Mouse (Mus musculus) heart, embryonic 13.5 days (tissue): Measurements from ENCODE around the gene Rnf212. TPM values are rescaled to one million over a fixed set of nuclear protein-coding genes. Genes with fewer than 3 reads are reported as not detected.
"Not testable (repeated sequence)": the region's sequence is repeated elsewhere in the genome, so short reads cannot be mapped to it uniquely, and the experiment has no call there.

Source experiments
- ATAC-seq: fragments of 200-750 bp; cut with Nextera tagmentation; 2 replicates; pipeline ENCODE4 v1.8.0; 2017; ENCODE audit warnings: moderate TSS enrichment; ENCODE audit not compliant: insufficient number of reproducible peaks, low FRiP score, low TSS enrichment; ENCODE audit errors: extremely low read depth
- H3K27ac ChIP-seq: fragments of 300-500 bp; sonication (generic); replicated peaks from 2 replicates; pipeline ENCODE4 v1.5.1; 2015; ENCODE audit warnings: moderate library complexity, mild to moderate bottlenecking, inconsistent platforms
- H3K27me3 ChIP-seq: fragments of 300-500 bp; sonication (generic); replicated peaks from 2 replicates; pipeline ENCODE4 v1.6.1; 2015; ENCODE audit warnings: mild to moderate bottlenecking, inconsistent platforms
- H3K36me3 ChIP-seq: fragments of 300-500 bp; sonication (generic); 2 replicates; pipeline ENCODE4 v1.6.1; 2015; ENCODE audit warnings: mild to moderate bottlenecking, inconsistent platforms
- H3K4me1 ChIP-seq: fragments of 300-500 bp; sonication (generic); 2 replicates; pipeline ENCODE4 v1.6.1; 2015; ENCODE audit warnings: inconsistent platforms
- H3K4me2 ChIP-seq: fragments of 300-500 bp; sonication (generic); 2 replicates; pipeline ENCODE4 v1.6.1; 2015; ENCODE audit warnings: inconsistent platforms, mild to moderate bottlenecking, moderate library complexity
- H3K4me3 ChIP-seq: fragments of 300-500 bp; sonication (generic); 2 replicates; pipeline ENCODE4 v1.5.1; 2015; ENCODE audit warnings: moderate library complexity, mild to moderate bottlenecking, inconsistent platforms
- H3K9ac ChIP-seq: fragments of 300-500 bp; sonication (generic); 2 replicates; pipeline ENCODE4 v1.6.1; 2015; ENCODE audit warnings: inconsistent platforms, mild to moderate bottlenecking, moderate library complexity
- H3K9me3 ChIP-seq: fragments of 300-500 bp; sonication (generic); 2 replicates; pipeline ENCODE4 v1.6.1; 2016; ENCODE audit warnings: inconsistent platforms
- WGBS: fragments of 180-500 bp; shearing (Covaris S2); methylation state at CpG from one replicate; pipeline ENCODE4 v1.1.7; 2015; ENCODE audit warnings: mixed read lengths; 5-methylcytosine and 5-hydroxymethylcytosine counted together
- polyA plus RNA-seq: library from polyadenylated mRNA; unstranded; fragments of >200 nt; fragmentation: Nextera tagmentation; extraction: Ambion mirVana; gene quantifications from 2 replicates; pipeline ENCODE4 v1.2.1, GENCODE M21; 2015

Gene Rnf212
- polyA plus RNA-seq: 0.29 and 0.34 TPM in 2 replicates

DNA sequence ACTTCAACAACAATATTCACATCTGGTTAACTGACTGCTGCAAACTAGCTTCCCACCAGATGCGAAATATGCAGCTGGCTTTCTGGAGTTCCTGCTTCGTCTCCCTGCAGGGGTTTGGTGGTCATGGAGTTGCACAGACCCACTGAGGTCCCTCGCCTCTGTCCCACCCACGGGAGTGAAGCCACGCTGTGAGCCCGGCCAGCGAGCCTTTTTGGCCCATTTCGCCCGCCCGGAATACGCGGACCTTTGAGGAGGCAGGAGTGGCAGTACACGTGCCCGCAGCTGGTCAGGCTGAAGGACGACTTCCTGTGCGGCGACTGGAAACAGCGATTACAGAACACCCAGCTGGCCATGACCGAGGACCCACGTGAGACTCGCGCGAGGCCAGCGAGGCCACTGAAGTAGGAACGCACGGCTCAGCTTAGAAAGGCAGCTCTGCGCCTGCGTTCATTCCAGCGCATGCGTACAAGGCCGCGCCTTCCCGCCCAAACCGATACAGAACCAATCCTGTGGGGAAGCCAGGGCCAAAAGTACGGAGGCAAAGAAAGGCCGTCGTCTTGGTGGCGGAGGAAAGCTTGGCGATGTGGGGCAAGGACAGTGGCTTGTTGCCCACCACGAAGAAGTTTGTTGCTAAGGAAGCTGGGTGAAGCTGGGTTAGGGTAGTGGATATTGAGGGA, at the start of gene Rnf212:
Gene Rnf212 (minus strand): TSS at position 353 of the 677 bp plus-strand sequence.
- H3K4me3 ChIP-seq: no peak within 1 kb of the TSS
- no peaks in the 10 kb centered on the region for H3K4me1 ChIP-seq
- no peaks in the 10 kb centered on the region for H3K36me3 ChIP-seq
- H3K9ac ChIP-seq: no peak within 1 kb of the TSS
- no peak within 1 kb of the TSS for H3K4me2 ChIP-seq
- H3K9me3 ChIP-seq: no peaks in the 10 kb centered on the region
- no peak within 1 kb of the TSS for H3K27ac ChIP-seq
- WGBS: 65% methylated on average over 40 of the region's 40 CpGs
- no peaks in the 10 kb centered on the region for H3K27me3 ChIP-seq
- ATAC-seq: no peak

GRCm38 (mm10) chr5:108823276-108823675, 48.5 kb upstream of the Rnf212 start:
- Histone ChIP-seq H3K9ac (no peak overlapping the region), H3K4me3 (no peak overlapping the region), H3K36me3 (no peaks in the 10 kb centered on the region), H3K4me2 (no peak overlapping the region), H3K9me3 (no peaks in the 10 kb centered on the region), H3K27ac (no peak overlapping the region), H3K27me3 (no peaks in the 10 kb centered on the region), H3K4me1 (no peaks in the 10 kb centered on the region)
- no peak for ATAC-seq
- WGBS: 55% methylated on average over 2 of the region's 2 CpGs

DNA sequence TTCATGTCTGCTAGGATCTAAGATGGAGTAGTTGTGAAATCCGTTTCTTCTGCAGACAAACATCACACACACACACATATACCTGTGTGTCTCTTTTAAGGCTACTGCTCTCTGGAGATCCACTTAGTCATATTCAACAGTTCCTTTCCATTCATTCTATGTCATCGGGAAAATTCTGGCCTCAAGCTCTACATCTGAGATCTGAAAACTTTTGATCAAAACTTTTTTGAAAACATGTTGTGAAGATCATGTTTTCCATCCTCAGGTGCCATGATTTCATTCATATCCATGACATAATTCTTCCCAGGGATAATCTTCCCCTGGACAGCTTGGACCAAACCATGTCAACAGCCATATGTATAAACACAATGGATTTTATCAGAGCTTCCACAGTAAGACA, 34.0 kb upstream of the Rnf212 start, which contains the start of gene Vmn2r8:
Gene Vmn2r8 (minus strand): TSS at position 101 of the 400 bp plus-strand sequence.
- H3K9ac ChIP-seq, H3K9me3 ChIP-seq, H3K36me3 ChIP-seq, H3K4me2 ChIP-seq, H3K4me3 ChIP-seq, ATAC-seq, H3K27ac ChIP-seq, H3K4me1 ChIP-seq, H3K27me3 ChIP-seq: not testable (repeated sequence)
- 61% methylated on average over 2 of the region's 2 CpGs for WGBS

GRCm38 (mm10) chr5:108803646-108804045, 28.9 kb upstream of the Rnf212 start:
- Histone ChIP-seq H3K27ac (no peak overlapping the region), H3K36me3 (no peaks in the 10 kb centered on the region), H3K4me1 (no peaks in the 10 kb centered on the region), H3K9ac (no peak overlapping the region), H3K9me3 (no peaks in the 10 kb centered on the region), H3K4me2 (no peak overlapping the region), H3K4me3 (no peak overlapping the region), H3K27me3 (no peaks in the 10 kb centered on the region)
- 43% methylated on average over 1 of the region's 1 CpGs for WGBS
- ATAC-seq: no peak

DNA sequence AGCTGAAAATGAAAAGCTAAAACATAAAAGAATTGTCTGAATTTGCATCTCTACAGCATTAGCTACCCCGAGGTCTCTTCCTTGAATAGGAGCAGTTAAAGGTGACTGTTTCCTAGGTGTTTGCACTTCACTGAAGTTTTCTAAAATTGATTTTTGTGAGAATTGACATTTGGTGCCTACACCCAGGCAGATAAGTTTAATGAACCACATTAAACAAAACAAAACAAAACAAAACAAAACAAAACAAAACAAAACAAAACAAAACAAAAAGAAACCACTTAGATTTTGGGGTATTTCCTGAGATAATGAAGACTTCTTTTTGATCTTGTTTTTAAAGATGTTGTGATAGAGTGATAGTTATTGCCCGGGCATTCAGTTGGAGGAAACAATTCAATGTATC, 20.5 kb upstream of the Rnf212 start, which contains the start of gene Tmed11:
Gene Tmed11 (minus strand): TSS at position 101 of the 400 bp plus-strand sequence.
- H3K4me2 ChIP-seq, ATAC-seq, H3K27ac ChIP-seq, H3K9ac ChIP-seq, H3K9me3 ChIP-seq, H3K4me1 ChIP-seq, H3K27me3 ChIP-seq, H3K4me3 ChIP-seq, H3K36me3 ChIP-seq: not testable (repeated sequence)
- 58% methylated on average over 2 of the region's 2 CpGs for WGBS

GRCm38 (mm10) chr5:108790385-108790784, 15.6 kb upstream of the Rnf212 start:
- not testable (repeated sequence) for H3K9ac ChIP-seq, ATAC-seq, H3K4me3 ChIP-seq, H3K27me3 ChIP-seq, H3K9me3 ChIP-seq, H3K36me3 ChIP-seq, H3K4me1 ChIP-seq, H3K4me2 ChIP-seq, H3K27ac ChIP-seq
- WGBS: 40% methylated on average over 1 of the region's 1 CpGs

- no peak for ATAC-seq
Measured at GRCm38 (mm10) chr5:108760002-108760401, 14.8 kb downstream of the Rnf212 start.

DNA sequence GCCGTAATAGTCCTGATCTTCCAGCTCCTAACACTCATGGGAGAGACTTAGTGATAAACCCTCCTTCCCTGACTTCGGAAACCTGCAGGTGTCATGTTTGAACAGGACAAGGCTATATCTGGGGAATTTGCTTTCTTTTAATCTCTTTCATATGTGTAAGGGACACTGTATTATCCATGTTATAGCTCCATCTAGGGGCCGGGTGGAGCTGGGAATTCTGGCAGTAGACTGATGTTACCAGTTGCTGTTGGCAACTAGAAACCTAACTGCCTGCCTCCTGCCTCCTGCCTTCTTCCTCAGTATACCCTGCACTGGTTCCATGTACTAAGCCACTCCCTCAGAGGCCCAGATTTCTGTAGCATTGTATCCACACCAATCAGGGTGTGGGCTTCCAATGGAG, 16.4 kb downstream of the Rnf212 start:
- WGBS: 44% methylated on average over 3 of the region's 3 CpGs
- H3K27ac ChIP-seq: no peak overlapping the region
- no peak overlapping the region for H3K9ac ChIP-seq
- no peaks in the 10 kb centered on the region for H3K9me3 ChIP-seq
- H3K4me2 ChIP-seq: no peak overlapping the region
- no peaks in the 10 kb centered on the region for H3K4me1 ChIP-seq
- H3K4me3 ChIP-seq: no peak overlapping the region
- no peaks in the 10 kb centered on the region for H3K36me3 ChIP-seq
- no peaks in the 10 kb centered on the region; the same call in 1 of the 2 replicates for H3K27me3 ChIP-seq
- ATAC-seq: no peak

More at GRCm38 (mm10) chr5:108760002-108760401, 14.8 kb downstream of the Rnf212 start:
- H3K4me1 ChIP-seq: no peaks in the 10 kb centered on the region
- 74% methylated on average over 2 of the region's 2 CpGs for WGBS
- no peaks in the 10 kb centered on the region for H3K36me3 ChIP-seq
- no peaks in the 10 kb centered on the region; the same call in 1 of the 2 replicates for H3K27me3 ChIP-seq
- no peak overlapping the region for H3K4me3 ChIP-seq
- no peaks in the 10 kb centered on the region for H3K9me3 ChIP-seq
- no peak overlapping the region for H3K9ac ChIP-seq
- H3K27ac ChIP-seq: no peak overlapping the region
- H3K4me2 ChIP-seq: no peak overlapping the region

- not testable (repeated sequence) for H3K27ac ChIP-seq, H3K4me3 ChIP-seq, H3K27me3 ChIP-seq, H3K36me3 ChIP-seq, H3K4me1 ChIP-seq, ATAC-seq, H3K9me3 ChIP-seq, H3K9ac ChIP-seq, H3K4me2 ChIP-seq
- 74% methylated on average over 4 of the region's 4 CpGs for WGBS
Measured at GRCm38 (mm10) chr5:108751258-108751657, 23.5 kb downstream of the Rnf212 start.

GRCm38 (mm10) chr5:108750328-108751210, 24.2 kb downstream of the Rnf212 start:
- no peak overlapping the region for H3K27ac ChIP-seq
- ATAC-seq: no peak
- 63% methylated on average over 5 of the region's 5 CpGs for WGBS

DNA sequence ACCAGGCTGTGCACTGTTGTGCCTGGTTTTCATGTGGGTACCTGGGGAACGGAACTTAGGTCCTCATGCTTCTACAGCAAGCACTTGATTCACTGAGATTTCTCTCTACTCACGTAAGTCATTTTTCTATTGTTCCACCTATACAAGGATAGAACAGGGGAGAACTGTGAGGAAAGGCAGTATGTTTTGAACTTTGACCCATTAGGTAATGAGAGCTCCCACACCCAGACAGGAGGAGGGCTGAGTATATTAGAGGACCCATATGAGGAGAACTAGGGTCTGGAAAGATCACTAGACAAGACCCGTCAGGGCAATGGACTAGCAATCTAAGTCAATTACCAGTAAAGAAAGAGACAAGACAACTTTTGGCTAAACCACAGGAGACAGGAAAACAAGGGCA, 30.2 kb downstream of the Rnf212 start:
- Histone ChIP-seq H3K9ac (no peak overlapping the region), H3K27me3 (no peaks in the 10 kb centered on the region), H3K36me3 (no peaks in the 10 kb centered on the region), H3K9me3 (no peaks in the 10 kb centered on the region), H3K4me1 (no peaks in the 10 kb centered on the region), H3K4me2 (no peak overlapping the region), H3K27ac (no peak overlapping the region), H3K4me3 (no peak overlapping the region)
- ATAC-seq: no peak
- WGBS: 75% methylated on average over 3 of the region's 3 CpGs

More at GRCm38 (mm10) chr5:108750328-108751210, 24.2 kb downstream of the Rnf212 start:
- H3K4me3 ChIP-seq: no peak overlapping the region
- no peak overlapping the region for H3K9ac ChIP-seq
- H3K9me3 ChIP-seq: no peaks in the 10 kb centered on the region
- H3K27me3 ChIP-seq: no peaks in the 10 kb centered on the region
- H3K4me2 ChIP-seq: no peak overlapping the region
- no peaks in the 10 kb centered on the region for H3K36me3 ChIP-seq
- H3K4me1 ChIP-seq: no peaks in the 10 kb centered on the region; the same call in 1 of the 2 replicates
